ENCODE assay signal across 10 mouse cellular contexts in the genomic region with DNA sequence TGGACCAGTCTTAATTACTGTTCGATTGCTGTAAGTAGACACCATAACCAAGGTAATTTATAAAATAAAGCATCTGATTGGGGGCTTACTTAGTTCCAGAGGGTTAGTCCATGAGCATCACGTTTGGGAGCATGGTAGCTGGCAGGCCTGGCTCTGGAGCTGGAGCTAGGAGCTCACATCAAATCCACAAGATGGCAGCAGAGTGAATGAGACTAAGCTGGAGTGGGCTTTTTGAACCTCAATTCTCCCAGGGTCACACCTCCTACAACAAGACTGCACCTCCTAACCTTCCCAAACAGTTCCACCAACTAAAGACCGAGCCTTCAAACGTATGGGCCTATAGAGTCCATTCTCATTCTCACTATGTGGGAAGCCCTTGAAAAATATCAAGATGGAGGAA.
DNase-seq lines count a peak whose midpoint lies in the region; TF ChIP-seq lines count a peak whose summit lies in the region.
"Had no signal": no experiment of that assay in that cellular context is flagged by ENCODE, and none has a peak within 500 bp of the region (broad histone marks: within the 10 kb centered on the region; RNA-seq: fewer than 3 reads in every experiment).

No protein-coding gene starts in this region.

- no peaks in the 10 kb centered on the region for H3K36me3 ChIP-seq in CH12.LX (replicated peaks in 1 of 2; ENCODE audit: control insufficient read depth in 1 of 2, insufficient read depth in 1 of 2, low read length in 1 of 2)
- H3K36me3 ChIP-seq: neural tube, embryonic 15.5 days had no signal

- no peaks in the 10 kb centered on the region for H3K79me2 ChIP-seq in CH12.LX (replicated peaks; ENCODE audit: control insufficient read depth, extremely low read depth, insufficient read depth, poor library complexity, severe bottlenecking)

- no peaks in the 10 kb centered on the region for H3K4me1 ChIP-seq in CH12.LX (ENCODE audit: control insufficient read depth in 1 of 2, insufficient read depth in 2 of 2)
- H3K4me1 ChIP-seq in embryonic fibroblast, embryonic 13.5 days (ENCODE audit: control insufficient read depth, insufficient read depth, low read length), result no peaks in the 10 kb centered on the region
- H3K4me1 ChIP-seq: neural tube, embryonic 15.5 days had no signal

- TF ChIP-seq CTCF in CH12.LX (conservative IDR thresholded peaks at IDR 0.05 in 1 of 2, IDR thresholded peaks at IDR 0.05 in 1 of 2; ENCODE audit: low read depth in 2 of 2, low read length in 2 of 2), result peak in 1 of 2 experiments; percentile 45; a peak in 2 of 4 replicates
- peak; percentile 5; the same call in 1 of the 2 replicates for TF ChIP-seq CTCF in embryonic fibroblast, embryonic 13.5 days (IDR thresholded peaks at IDR 0.05; ENCODE audit: borderline replicate concordance, insufficient read depth, low read length)

- no peak for TF ChIP-seq POLR2A in CH12.LX (IDR thresholded peaks at IDR 0.05; ENCODE audit: low read depth, low read length)
- no peak for TF ChIP-seq POLR2A in embryonic fibroblast, embryonic 13.5 days (IDR thresholded peaks at IDR 0.05; ENCODE audit: low read depth, low read length)

- H3K9ac ChIP-seq in CH12.LX (ENCODE audit: insufficient read depth, low read depth), result no peak overlapping the region
- H3K9ac ChIP-seq: neural tube, embryonic 15.5 days had no signal

- peak; percentile 26 for TF ChIP-seq RAD21 in CH12.LX (IDR thresholded peaks at IDR 0.05; ENCODE audit: low read depth, low read length)

- no peak overlapping the region for H3K27ac ChIP-seq in CH12.LX (ENCODE audit: insufficient read depth, low read depth)
- no peak overlapping the region for H3K27ac ChIP-seq in embryonic fibroblast, embryonic 13.5 days (ENCODE audit: insufficient read depth, low read length)
- H3K27ac ChIP-seq: neural tube, embryonic 15.5 days had no signal

- DNase-seq in cerebellum, postnatal 10 days, result peak; percentile 67 to 68
- no peak for DNase-seq in cerebellum, postnatal 36 days
- peak; percentile 40 for DNase-seq in kidney, postnatal 10 days
- no peak for DNase-seq in kidney, adult 9 months
- DNase-seq in CH12.LX (ENCODE audit: extremely low read depth), result no peak
- DNase-seq in MN1 (ENCODE audit: low spot score), result no peak
- DNase-seq in cerebellum, adult 11 months, result no peak
- DNase-seq: adrenal gland, postnatal 36 days had no signal

- in situ Hi-C loops in CH12.LX (cut with MboI; ENCODE audit: low pct_ligation_motif_present, low pct_unique_long_range_greater_than_20kb, low sequenced_read_pairs), result no loop called here

- H3K4me3 ChIP-seq in CH12.LX (replicated peaks in 1 of 3; ENCODE audit: low read depth in 2 of 3, low read length in 2 of 3, poor library complexity in 1 of 3), result no peak overlapping the region
- no peak overlapping the region for H3K4me3 ChIP-seq in embryonic fibroblast, embryonic 13.5 days (ENCODE audit: insufficient read depth, low read length)
- H3K4me3 ChIP-seq: neural tube, embryonic 15.5 days had no signal

- H3K27me3 ChIP-seq in CH12.LX (replicated peaks), result no peaks in the 10 kb centered on the region
- H3K27me3 ChIP-seq: neural tube, embryonic 15.5 days had no signal

- TF ChIP-seq EP300 in CH12.LX (IDR thresholded peaks at IDR 0.05; ENCODE audit: low read length), result no peak

- no peak overlapping the region for H3K4me2 ChIP-seq in CH12.LX (ENCODE audit: insufficient read depth, low read depth, poor library complexity, severe bottlenecking)
- H3K4me2 ChIP-seq: neural tube, embryonic 15.5 days had no signal

- no peaks in the 10 kb centered on the region for H3K9me3 ChIP-seq in CH12.LX (replicated peaks; ENCODE audit: low read length)
- H3K9me3 ChIP-seq: neural tube, embryonic 15.5 days had no signal

- dilution Hi-C loops in CH12.LX (cut with MboI; ENCODE audit: extremely low pct_ligation_motif_present, extremely low pct_unique_long_range_greater_than_20kb, low sequenced_read_pairs), result no loop called here

TF ChIP-seq in CH12.LX, 34 proteins besides CTCF, POLR2A, EP300 and RAD21:
- TF ChIP-seq PAX5 (IDR thresholded peaks at IDR 0.05; ENCODE audit: low read length), result no peak
- no peak for TF ChIP-seq NRF1 (IDR thresholded peaks at IDR 0.05; ENCODE audit: low read depth, low read length)
- peak; percentile 49 for TF ChIP-seq SMC3 (IDR thresholded peaks at IDR 0.05; ENCODE audit: low read depth, low read length)
- TF ChIP-seq USF1 (IDR thresholded peaks at IDR 0.05; ENCODE audit: low read depth, low read length), result no peak

Comparison
In these comparisons a context has a peak if more than half of its experiments do, and no peak if none do; other contexts are left out.
1. DNase-seq: peak in cerebellum, postnatal 10 days (2 of 2) and kidney, postnatal 10 days (single experiment); none in cerebellum, postnatal 36 days (0 of 2), kidney, adult 9 months (single experiment), CH12.LX (single experiment), MN1 (single experiment) and cerebellum, adult 11 months (single experiment).